Mouse (Mus musculus): ENCODE results near the gene Reck. TPM values are rescaled to one million over a fixed set of nuclear protein-coding genes. Genes with fewer than 3 reads are reported as not detected.

Reck gene
- total and polyA plus RNA-seq, 3 experiments: 0.12 to 0.60 TPM; not detected in 1

- no peak for TF ChIP-seq JUND (IDR thresholded peaks at IDR 0.05; ENCODE audit: low read depth, low read length)
- TF ChIP-seq USF1 (IDR thresholded peaks at IDR 0.05; ENCODE audit: low read depth, low read length): no peak
- TF ChIP-seq MAFK (IDR thresholded peaks at IDR 0.05; ENCODE audit: borderline replicate concordance, low read depth, low read length): no peak
- TF ChIP-seq POLR2AphosphoS5 (IDR thresholded peaks at IDR 0.05; ENCODE audit: borderline replicate concordance, low read depth, low read length): no peak
- TF ChIP-seq ELF1 (IDR thresholded peaks at IDR 0.05; ENCODE audit: low read depth, low read length): no peak
- no peaks in the 10 kb centered on the region for H3K4me1 ChIP-seq (ENCODE audit: control insufficient read depth in 1 of 2, insufficient read depth in 2 of 2, low read length in 2 of 2)
- H3K9ac ChIP-seq (ENCODE audit: control insufficient read depth, low read depth, low read length, poor library complexity, severe bottlenecking): no peak overlapping the region
- no peak overlapping the region for H3K4me3 ChIP-seq (ENCODE audit: control insufficient read depth in 1 of 2, insufficient read depth in 1 of 2, low read depth in 2 of 2, low read length in 2 of 2)
- H3K27me3 ChIP-seq (ENCODE audit: control insufficient read depth in 1 of 2, insufficient read depth in 2 of 2, low read length in 2 of 2): no peaks in the 10 kb centered on the region; a peak in 1 of 4 replicates
- no peak for DNase-seq (ENCODE audit: low read depth, low spot score)
- no peaks in the 10 kb centered on the region for H3K36me3 ChIP-seq (ENCODE audit: control insufficient read depth in 1 of 2, insufficient read depth in 2 of 2, low read length in 2 of 2)
- no peaks in the 10 kb centered on the region for H3K79me2 ChIP-seq (ENCODE audit: control insufficient read depth, insufficient read depth, low read length, poor library complexity)
- H3K9me3 ChIP-seq (replicated peaks; ENCODE audit: insufficient read depth, low read length): no peaks in the 10 kb centered on the region
- no peak overlapping the region for H3K27ac ChIP-seq (ENCODE audit: control insufficient read depth, low read depth, low read length)
These were observed 8.9 kb downstream of the Reck start for GRCm38 (mm10) chr4:43884196-43884595.

GRCm38 (mm10) chr4:43891247-43891646 lies 15.9 kb downstream of the Reck start:
- Histone ChIP-seq H3K27me3 (ENCODE audit: control insufficient read depth in 1 of 2, insufficient read depth in 2 of 2, low read length in 2 of 2) (no peaks in the 10 kb centered on the region), H3K9me3 (replicated peaks; ENCODE audit: insufficient read depth, low read length) (no peaks in the 10 kb centered on the region), H3K36me3 (ENCODE audit: control insufficient read depth in 1 of 2, insufficient read depth in 2 of 2, low read length in 2 of 2) (peaks cover 0 to 4% of the 10 kb centered on the region in 2 experiments; a peak in 2 of 4 replicates), H3K4me3 (ENCODE audit: control insufficient read depth in 1 of 2, insufficient read depth in 1 of 2, low read depth in 2 of 2, low read length in 2 of 2) (no peak overlapping the region), H3K9ac (ENCODE audit: control insufficient read depth, low read depth, low read length, poor library complexity, severe bottlenecking) (no peak overlapping the region), H3K79me2 (ENCODE audit: control insufficient read depth, insufficient read depth, low read length, poor library complexity) (no peaks in the 10 kb centered on the region), H3K4me1 (ENCODE audit: control insufficient read depth in 1 of 2, insufficient read depth in 2 of 2, low read length in 2 of 2) (peaks cover 0 to 5% of the 10 kb centered on the region in 2 experiments; a peak in 2 of 4 replicates), H3K27ac (ENCODE audit: control insufficient read depth, low read depth, low read length) (no peak overlapping the region)
- no peak for DNase-seq (ENCODE audit: low read depth, low spot score)
- no peak for TF ChIP-seq MAFK (IDR thresholded peaks at IDR 0.05; ENCODE audit: borderline replicate concordance, low read depth, low read length)
- TF ChIP-seq GABPA (IDR thresholded peaks at IDR 0.05; ENCODE audit: low read depth, low read length): no peak
- no peak for TF ChIP-seq E2F4 (IDR thresholded peaks at IDR 0.05; ENCODE audit: borderline replicate concordance, low read depth, low read length)
- no peak for TF ChIP-seq USF2 (IDR thresholded peaks at IDR 0.05; ENCODE audit: borderline replicate concordance in 1 of 2, insufficient read depth in 1 of 2, low read depth in 1 of 2, low read length in 2 of 2)
- no peak for TF ChIP-seq GATA1 (IDR thresholded peaks at IDR 0.05; ENCODE audit: low read depth, low read length)

GRCm38 (mm10) chr4:43897209-43897608 lies 21.9 kb downstream of the Reck start:
- Histone ChIP-seq H3K4me3 (ENCODE audit: control insufficient read depth in 1 of 2, insufficient read depth in 1 of 2, low read depth in 2 of 2, low read length in 2 of 2) (no peak overlapping the region), H3K9ac (ENCODE audit: control insufficient read depth, low read depth, low read length, poor library complexity, severe bottlenecking) (no peak overlapping the region), H3K4me1 (ENCODE audit: control insufficient read depth in 1 of 2, insufficient read depth in 2 of 2, low read length in 2 of 2) (peaks cover 0 to 13% of the 10 kb centered on the region in 2 experiments; a peak in 2 of 4 replicates), H3K27ac (ENCODE audit: control insufficient read depth, low read depth, low read length) (no peak overlapping the region), H3K9me3 (replicated peaks; ENCODE audit: insufficient read depth, low read length) (no peaks in the 10 kb centered on the region), H3K27me3 (ENCODE audit: control insufficient read depth in 1 of 2, insufficient read depth in 2 of 2, low read length in 2 of 2) (no peaks in the 10 kb centered on the region), H3K79me2 (ENCODE audit: control insufficient read depth, insufficient read depth, low read length, poor library complexity) (no peaks in the 10 kb centered on the region), H3K36me3 (ENCODE audit: control insufficient read depth in 1 of 2, insufficient read depth in 2 of 2, low read length in 2 of 2) (peaks cover 0 to 10% of the 10 kb centered on the region in 2 experiments; a peak in 2 of 4 replicates)
- TF ChIP-seq ZNF384 (IDR thresholded peaks at IDR 0.05; ENCODE audit: low read depth, low read length): no peak
- no peak for TF ChIP-seq MXI1 (IDR thresholded peaks at IDR 0.05; ENCODE audit: low read depth, low read length)
- TF ChIP-seq ZC3H11A (IDR thresholded peaks at IDR 0.05; ENCODE audit: low read depth, low read length): no peak
- no peak for TF ChIP-seq RCOR1 (IDR thresholded peaks at IDR 0.05; ENCODE audit: low read depth, low read length)
- no peak for TF ChIP-seq EP300 (IDR thresholded peaks at IDR 0.05; ENCODE audit: low read depth in 1 of 2, low read length in 2 of 2)
- TF ChIP-seq CHD1 (IDR thresholded peaks at IDR 0.05; ENCODE audit: low read depth, low read length): no peak
- no peak for TF ChIP-seq USF2 (IDR thresholded peaks at IDR 0.05; ENCODE audit: borderline replicate concordance in 1 of 2, insufficient read depth in 1 of 2, low read depth in 1 of 2, low read length in 2 of 2)
- no peak for TF ChIP-seq MAFK (IDR thresholded peaks at IDR 0.05; ENCODE audit: borderline replicate concordance, low read depth, low read length)
- TF ChIP-seq USF1 (IDR thresholded peaks at IDR 0.05; ENCODE audit: low read depth, low read length): no peak
- TF ChIP-seq NRF1 (IDR thresholded peaks at IDR 0.05; ENCODE audit: insufficient read depth, low read depth, low read length, poor library complexity, severe bottlenecking): no peak
- TF ChIP-seq POLR2A (IDR thresholded peaks at IDR 0.05; ENCODE audit: control insufficient read depth in 1 of 2, insufficient read depth in 1 of 2, low read depth in 1 of 2, low read length in 2 of 2, poor library complexity in 1 of 2): no peak
- no peak for TF ChIP-seq NELFE (IDR thresholded peaks at IDR 0.05; ENCODE audit: low read depth, low read length)
- TF ChIP-seq KAT2A (conservative IDR thresholded peaks at IDR 0.05; ENCODE audit: low read depth, low read length): no peak
- TF ChIP-seq ZMIZ1 (IDR thresholded peaks at IDR 0.05; ENCODE audit: low read depth, low read length): no peak
- TF ChIP-seq MEF2A (IDR thresholded peaks at IDR 0.05; ENCODE audit: extremely low read depth, insufficient replicate concordance, low read depth, low read length, poor library complexity, severe bottlenecking): no peak
- DNase-seq (ENCODE audit: low read depth, low spot score): no peak

All from MEL (cell line).